Mouse (Mus musculus) forebrain, embryonic 14.5 days (tissue): ENCODE measurements around the gene Celf2. TPM values are rescaled to one million over a fixed set of nuclear protein-coding genes. Genes with fewer than 3 reads are reported as not detected.

Source experiments
- ATAC-seq: fragments of 200-750 bp; cut with Nextera tagmentation; 2 replicates; pipeline ENCODE4 v1.8.0; 2017; ENCODE audit warnings: mild to moderate bottlenecking, moderate library complexity
- DNase-seq: peaks from one replicate; pipeline ENCODE4 v3.0.0-alpha.2; 2015; ENCODE audit warnings: low spot score
- H3K27ac ChIP-seq: fragments of 300-500 bp; sonication (generic); 2 replicates; pipeline ENCODE4 v1.5.1; 2014; ENCODE audit warnings: low read depth, mild to moderate bottlenecking, control low read depth, low read length, moderate library complexity
- H3K27me3 ChIP-seq: fragments of 300-500 bp; sonication (generic); replicated peaks from 2 replicates; pipeline ENCODE4 v1.6.1; 2014; ENCODE audit warnings: low read length, control low read depth, mixed read lengths; ENCODE audit not compliant: control insufficient read depth, insufficient read depth
- H3K36me3 ChIP-seq: fragments of 300-500 bp; sonication (generic); 2 replicates; pipeline ENCODE4 v1.6.1; 2014; ENCODE audit warnings: low read length, control low read depth; ENCODE audit not compliant: control insufficient read depth, insufficient read depth
- H3K4me1 ChIP-seq: fragments of 300-500 bp; sonication (generic); 2 replicates; pipeline ENCODE4 v1.6.1; 2014; ENCODE audit warnings: antibody characterized with exemption, low read length, control low read depth; ENCODE audit not compliant: control insufficient read depth, insufficient read depth
- H3K4me2 ChIP-seq: fragments of 300-500 bp; sonication (generic); 2 replicates; pipeline ENCODE4 v1.6.1; 2014; ENCODE audit warnings: mild to moderate bottlenecking, control low read depth, low read length
- H3K4me3 ChIP-seq: fragments of 300-500 bp; sonication (generic); 2 replicates; pipeline ENCODE4 v1.5.1; 2014; ENCODE audit warnings: low read depth, low read length, control low read depth
- H3K9ac ChIP-seq: fragments of 300-500 bp; sonication (generic); 2 replicates; pipeline ENCODE4 v1.6.1; 2014; ENCODE audit warnings: mild to moderate bottlenecking, low read length, control low read depth, moderate library complexity
- H3K9me3 ChIP-seq: fragments of 300-500 bp; sonication (generic); replicated peaks from 2 replicates; pipeline ENCODE4 v1.6.1; 2016; ENCODE audit warnings: low read length, control low read depth, mixed read lengths; ENCODE audit not compliant: control insufficient read depth
- WGBS: fragments of 180-500 bp; shearing (Covaris S2); extraction: QIAGEN DNeasy Blood & Tissue Kit; methylation state at CpG from one replicate; pipeline ENCODE4 v1.1.7; 2014; 5-methylcytosine and 5-hydroxymethylcytosine counted together
- polyA plus RNA-seq: library from polyadenylated mRNA; unstranded; fragments of >200 nt; fragmentation: Nextera tagmentation; extraction: Ambion mirVana; gene quantifications from 2 replicates; pipeline ENCODE4 v1.2.1, GENCODE M21; 2014

The Celf2 gene
- polyA plus RNA-seq, 1 experiment from 2014 or later, result 198 TPM

DNA sequence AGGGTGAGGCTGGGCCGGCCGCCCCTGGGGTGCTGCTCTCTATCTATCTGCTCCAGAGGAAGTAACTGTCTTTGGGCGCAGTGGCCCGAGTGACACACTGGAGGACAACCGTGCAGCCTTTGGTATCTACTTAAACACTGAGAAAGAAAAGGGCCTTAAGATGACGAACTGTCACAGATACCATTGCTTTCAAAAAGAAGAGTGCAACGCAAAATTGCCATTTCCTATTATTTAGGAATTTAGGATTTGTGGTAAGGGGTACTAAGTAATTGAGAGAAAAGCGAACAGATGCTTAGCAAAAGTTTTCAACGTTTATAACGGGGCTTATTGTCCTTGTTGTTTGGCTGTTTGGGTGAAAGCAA is 636.5 kb downstream of the Celf2 start:
- Histone ChIP-seq H3K4me3 (peak overlapping the region; percentile 87), H3K27me3 (no peaks in the 10 kb centered on the region), H3K9ac (peak overlapping the region; percentile 99), H3K36me3 (no peaks in the 10 kb centered on the region), H3K4me2 (peak overlapping the region; percentile 84), H3K27ac (peak overlapping the region; percentile 98), H3K4me1 (peaks cover 47% of the 10 kb centered on the region), H3K9me3 (no peaks in the 10 kb centered on the region)
- no peak for DNase-seq
- ATAC-seq, result no peak; the same call in 1 of the 2 replicates
- WGBS, result 3% methylated on average over 10 of the region's 10 CpGs

DNA sequence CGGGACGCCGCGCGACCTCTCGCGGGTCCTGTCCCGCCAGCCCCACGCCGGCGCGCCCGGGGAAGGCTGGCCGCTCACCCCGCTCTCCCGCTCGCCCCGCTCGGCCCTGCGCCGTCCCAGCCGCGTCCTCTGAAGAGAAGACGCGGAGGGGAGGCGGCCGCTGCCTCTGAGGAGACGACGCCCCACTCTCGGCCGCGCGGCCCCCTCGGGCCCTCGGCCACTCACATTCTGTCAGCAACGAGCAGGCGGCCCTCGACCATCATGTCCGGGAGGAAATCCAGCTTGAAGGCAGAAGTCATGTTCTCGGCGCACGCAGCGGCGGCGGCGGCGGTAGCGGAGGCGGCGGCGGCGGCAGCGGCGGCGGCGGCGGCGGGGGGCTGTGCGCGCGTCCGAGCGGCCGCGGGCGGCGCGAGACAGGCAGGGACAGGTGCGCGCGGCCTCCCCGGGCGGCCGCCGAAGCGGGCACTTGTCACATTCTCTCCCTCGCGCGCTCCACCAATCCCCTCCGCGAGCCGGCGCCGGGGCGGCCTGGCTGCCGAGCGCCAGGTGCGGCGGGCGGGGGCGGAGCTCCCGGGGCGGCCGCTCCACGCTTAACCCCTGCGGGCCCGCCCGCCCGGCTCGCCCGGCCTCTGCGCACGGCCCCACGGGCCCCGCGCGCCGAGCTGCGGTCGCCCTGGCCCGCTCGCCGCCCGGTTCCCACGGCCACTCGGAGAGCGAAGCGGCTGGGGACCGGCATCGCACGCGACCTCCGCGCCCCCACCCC is 637.1 kb downstream of the Celf2 start:
- Histone ChIP-seq H3K9ac (peak overlapping the region; percentile 99), H3K4me3 (peak overlapping the region; percentile 87), H3K4me1 (peaks cover 52% of the 10 kb centered on the region), H3K9me3 (no peaks in the 10 kb centered on the region), H3K27ac (peak overlapping the region; percentile 98), H3K4me2 (peak overlapping the region; percentile 84), H3K36me3 (no peaks in the 10 kb centered on the region), H3K27me3 (no peaks in the 10 kb centered on the region)
- WGBS, result under 1% methylated on average over 48 of the region's 124 CpGs
- peak; percentile 88 for ATAC-seq
- DNase-seq, result peak; percentile 88

GRCm38 (mm10) chr2:6871281-6872130 is 637.9 kb downstream of the Celf2 start:
- H3K27me3 ChIP-seq, result no peaks in the 10 kb centered on the region
- H3K27ac ChIP-seq, result peak overlapping the region; percentile 98
- DNase-seq (peak; percentile 77), ATAC-seq (peak; percentile 42)
- H3K4me2 ChIP-seq, result peak overlapping the region; percentile 84
- peak overlapping the region; percentile 87 for H3K4me3 ChIP-seq
- H3K9ac ChIP-seq, result peak overlapping the region; percentile 99
- no peaks in the 10 kb centered on the region for H3K36me3 ChIP-seq
- no peaks in the 10 kb centered on the region for H3K9me3 ChIP-seq
- peaks cover 47% of the 10 kb centered on the region for H3K4me1 ChIP-seq
- WGBS, result 3% methylated on average over 38 of the region's 40 CpGs

GRCm38 (mm10) chr2:6869956-6870710 is 639.2 kb downstream of the Celf2 start:
- Histone ChIP-seq H3K4me1 (peaks cover 33% of the 10 kb centered on the region), H3K36me3 (no peaks in the 10 kb centered on the region), H3K4me2 (peak overlapping the region; percentile 84), H3K9ac (peak overlapping the region; percentile 99), H3K4me3 (peak overlapping the region; percentile 87), H3K27me3 (no peaks in the 10 kb centered on the region), H3K27ac (peak overlapping the region; percentile 98), H3K9me3 (no peaks in the 10 kb centered on the region)
- no peak for DNase-seq
- 41% methylated on average over 9 of the region's 9 CpGs for WGBS
- no peak for ATAC-seq

DNA sequence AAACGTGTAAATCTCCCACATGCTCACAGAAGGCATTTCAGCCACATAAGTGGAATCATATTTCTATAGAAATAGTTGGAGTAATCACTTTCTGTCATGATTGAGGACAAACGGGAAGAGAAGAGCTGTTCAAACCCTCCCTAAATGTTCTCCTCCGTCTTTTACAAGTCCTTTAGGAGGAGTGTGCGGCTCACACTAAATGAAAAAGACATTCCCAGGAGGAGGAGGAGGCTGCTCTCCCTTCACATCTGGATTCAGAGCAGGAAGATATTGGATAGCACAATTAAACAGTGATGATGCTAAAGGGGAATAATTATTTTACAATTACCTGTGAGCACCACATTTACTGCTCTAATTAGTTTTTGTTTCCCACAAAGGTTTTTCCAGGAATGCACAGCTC is 642.1 kb downstream of the Celf2 start:
- Histone ChIP-seq H3K27ac (peak overlapping the region; percentile 15; the same call in 1 of the 2 replicates), H3K4me1 (peaks cover 32% of the 10 kb centered on the region), H3K36me3 (no peaks in the 10 kb centered on the region), H3K27me3 (no peaks in the 10 kb centered on the region), H3K9me3 (no peaks in the 10 kb centered on the region), H3K9ac (peak overlapping the region; percentile 47; the same call in 1 of the 2 replicates), H3K4me2 (peak overlapping the region; percentile 53), H3K4me3 (peak overlapping the region; percentile 16)
- no peak for ATAC-seq
- DNase-seq, result no peak
- WGBS, result 23% methylated on average over 4 of the region's 4 CpGs

DNA sequence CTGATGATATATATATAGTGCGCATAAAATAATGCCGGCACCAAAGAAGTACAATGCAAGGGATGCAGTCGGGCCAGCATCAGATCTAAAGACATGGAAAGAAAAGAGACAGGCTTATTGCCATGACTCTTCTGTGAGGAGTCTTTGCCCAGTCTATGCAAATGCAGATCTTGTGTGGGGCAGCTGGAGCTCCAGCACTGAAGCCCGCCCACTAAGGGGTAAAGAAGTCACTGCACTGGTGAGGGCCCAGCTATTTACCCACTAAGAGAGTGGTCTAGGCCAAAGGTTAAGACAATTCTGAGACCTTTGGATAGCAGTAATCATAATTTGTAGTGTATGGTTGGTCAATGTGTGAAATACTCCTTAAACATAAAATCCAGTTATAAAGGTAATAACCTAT is 643.6 kb downstream of the Celf2 start:
- Histone ChIP-seq H3K4me1 (peaks cover 32% of the 10 kb centered on the region), H3K27me3 (no peaks in the 10 kb centered on the region), H3K4me2 (peak overlapping the region; percentile 10; the same call in 1 of the 2 replicates), H3K4me3 (no peak overlapping the region), H3K9ac (no peak overlapping the region), H3K27ac (no peak overlapping the region), H3K36me3 (0 out of 2 replicates have a peak, but pooled peaks cover 4% of the 10 kb centered on the region), H3K9me3 (no peaks in the 10 kb centered on the region)
- ATAC-seq (no peak), DNase-seq (no peak)
- WGBS, result 87% methylated on average over 4 of the region's 4 CpGs

DNA sequence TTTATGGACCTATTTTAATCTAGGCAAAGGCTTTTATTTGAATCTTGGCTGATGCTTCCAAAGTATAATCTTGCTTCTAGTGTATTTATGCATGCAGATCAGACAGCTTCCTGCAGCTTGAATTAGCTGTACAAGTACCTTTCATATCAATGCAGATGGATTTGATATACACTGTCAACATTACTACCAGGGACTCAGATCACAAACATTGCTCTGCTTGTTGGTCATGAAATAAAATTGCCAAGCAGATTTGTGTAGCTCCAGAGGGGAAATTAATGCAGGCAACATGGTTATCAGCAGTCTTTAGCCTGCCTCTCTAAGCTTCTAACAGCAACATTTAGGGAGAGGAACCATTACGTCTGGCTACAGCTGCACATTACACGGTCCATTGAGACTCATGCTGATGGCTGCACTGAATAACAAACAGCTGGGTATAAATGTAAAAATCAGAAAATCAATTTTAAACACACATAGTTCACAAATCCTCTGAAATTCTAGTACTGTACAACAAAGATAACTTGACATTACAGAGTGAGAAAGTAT is 659.2 kb downstream of the Celf2 start:
- WGBS, result 23% methylated on average over 2 of the region's 2 CpGs

DNA sequence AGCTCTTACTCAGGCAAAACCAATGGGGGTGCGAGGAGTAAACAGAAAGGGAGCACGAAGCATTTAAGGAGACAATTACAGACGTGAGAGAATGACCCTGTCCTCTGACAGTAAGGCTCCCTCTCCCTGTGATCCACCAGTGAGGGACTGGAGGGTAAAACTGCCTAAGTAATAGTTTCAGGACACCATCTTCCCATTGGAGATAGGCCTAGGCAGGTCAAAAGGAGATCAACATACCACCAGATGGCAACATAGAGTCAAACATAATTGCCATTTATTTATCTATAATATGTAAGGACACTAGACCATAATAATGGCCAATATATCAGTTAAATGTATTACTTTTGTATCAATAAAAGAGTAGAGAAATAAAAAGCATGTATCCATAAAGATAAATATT is 660.0 kb downstream of the Celf2 start:
- DNase-seq (no peak), ATAC-seq (peak; percentile 34; the same call in 1 of the 2 replicates)
- Histone ChIP-seq H3K4me2 (no peak overlapping the region), H3K36me3 (no peaks in the 10 kb centered on the region), H3K27ac (no peak overlapping the region), H3K9ac (no peak overlapping the region), H3K4me3 (no peak overlapping the region), H3K9me3 (no peaks in the 10 kb centered on the region), H3K4me1 (peaks cover 6% of the 10 kb centered on the region; the same call in 1 of the 2 replicates), H3K27me3 (no peaks in the 10 kb centered on the region)
- 58% methylated on average over 3 of the region's 3 CpGs for WGBS

More for the DNA sequence above, 659.2 kb downstream of the Celf2 start:
- Histone ChIP-seq H3K27me3 (no peaks in the 10 kb centered on the region), H3K36me3 (no peaks in the 10 kb centered on the region), H3K4me2 (no peak overlapping the region), H3K9me3 (no peaks in the 10 kb centered on the region), H3K9ac (no peak overlapping the region), H3K4me1 (peaks cover 8% of the 10 kb centered on the region), H3K27ac (no peak overlapping the region), H3K4me3 (no peak overlapping the region)
- ATAC-seq (peak; percentile 47; the same call in 1 of the 2 replicates), DNase-seq (no peak)
